Mouse (Mus musculus) C2C12 (cell line): ENCODE results near the gene Nfkbib. TPM values are rescaled to one million over a fixed set of nuclear protein-coding genes. Genes with fewer than 3 reads are reported as not detected.
A peak's percentile ranks its signal among the peaks of the same experiment; 100 is the strongest.

Source experiments
- H3K27me3 ChIP-seq: one replicate; pipeline ENCODE4 v1.6.1; 2011; ENCODE audit not compliant: control insufficient read depth, insufficient read depth, insufficient read length
- H3K36me3 ChIP-seq: one replicate; pipeline ENCODE4 v1.6.1; 2011; ENCODE audit not compliant: control insufficient read depth, insufficient read depth
- H3K4me3 ChIP-seq: one replicate; pipeline ENCODE4 v1.5.1; 2011; ENCODE audit warnings: mild to moderate bottlenecking, control low read depth; ENCODE audit not compliant: poor library complexity, insufficient read depth, severe bottlenecking
- H3K79me2 ChIP-seq: one replicate; pipeline ENCODE4 v1.6.1; 2011; ENCODE audit not compliant: control insufficient read depth, insufficient read depth
- H3K79me3 ChIP-seq: one replicate; pipeline ENCODE4 v1.6.1; 2011; ENCODE audit warnings: low read depth, control low read depth
- H3ac ChIP-seq: one replicate; pipeline ENCODE3; 2011; ENCODE audit warnings: low read depth; ENCODE audit not compliant: control insufficient read depth, insufficient read length
- CEBPB ChIP-seq: IDR thresholded peaks from one replicate; pipeline ENCODE4 v1.6.1; 2011; ENCODE audit warnings: low read depth, mild to moderate bottlenecking, control low read depth, moderate library complexity
- CTCF ChIP-seq: IDR thresholded peaks from one replicate; pipeline ENCODE4 v1.5.1; 2011; ENCODE audit not compliant: control insufficient read depth, insufficient read depth, insufficient read length
- FOSL1 ChIP-seq: IDR thresholded peaks from one replicate; pipeline ENCODE4 v1.8.0; 2011; ENCODE audit warnings: mild to moderate bottlenecking, low read length; ENCODE audit not compliant: poor library complexity, insufficient read depth, severe bottlenecking
- MAX ChIP-seq: IDR thresholded peaks from one replicate; pipeline ENCODE4 v1.6.1; 2011; ENCODE audit warnings: mild to moderate bottlenecking, control low read depth
- MYOD1 ChIP-seq: IDR thresholded peaks from one replicate; pipeline ENCODE4 v1.6.1; 2011; ENCODE audit warnings: low read depth; ENCODE audit not compliant: control insufficient read depth, insufficient read length
- MYOG ChIP-seq: IDR thresholded peaks from one replicate; pipeline ENCODE4 v1.6.1; 2011; ENCODE audit not compliant: control insufficient read depth, insufficient read length; ENCODE audit errors: extremely low read depth
- USF1 ChIP-seq: IDR thresholded peaks from one replicate; pipeline ENCODE4 v1.6.1; 2011; ENCODE audit warnings: low read depth, mild to moderate bottlenecking, control low read depth, moderate library complexity
- polyA plus RNA-seq: library from polyadenylated mRNA; unstranded; fragments of >200 nt; fragmentation: generic; extraction: Trizol; gene quantifications from one replicate; pipeline ENCODE4 v1.2.1, GENCODE M21; 2012; ENCODE audit warnings: missing spikeins

Gene Nfkbib
- polyA plus RNA-seq, 1 experiment: 45.1 TPM

- Histone ChIP-seq H3K36me3 (peaks cover 19% of the 10 kb centered on the region), H3ac (peak within 1 kb of the TSS; percentile 94), H3K79me3 (peaks cover 20% of the 10 kb centered on the region), H3K4me3 (peak within 1 kb of the TSS; percentile 52), H3K79me2 (peaks cover 22% of the 10 kb centered on the region), H3K27me3 (no peaks in the 10 kb centered on the region)
- TF ChIP-seq MYOD1 (peak; percentile 32), MAX (no peak)
Measured at GRCm38 (mm10) chr7:28808221-28808941, 41.1 kb upstream of the Nfkbib start, which contains the start of gene Hnrnpl. Gene Hnrnpl (plus strand): TSS chr7:28808541.

GRCm38 (mm10) chr7:28807641-28808220, 40.4 kb upstream of the Nfkbib start:
- Histone ChIP-seq H3K79me2 (peaks cover 15% of the 10 kb centered on the region), H3K27me3 (no peaks in the 10 kb centered on the region), H3K4me3 (no peak overlapping the region), H3ac (peak overlapping the region; percentile 94), H3K36me3 (peaks cover 12% of the 10 kb centered on the region), H3K79me3 (peaks cover 14% of the 10 kb centered on the region)
- no peak for TF ChIP-seq FOSL1
- TF ChIP-seq MYOD1: no peak
- no peak for TF ChIP-seq MAX
- no peak for TF ChIP-seq USF1
- no peak for TF ChIP-seq CEBPB
- TF ChIP-seq CTCF: no peak
- TF ChIP-seq MYOG: no peak

- peaks cover 4% of the 10 kb centered on the region for H3K36me3 ChIP-seq
- no peak overlapping the region for H3K4me3 ChIP-seq
- H3K79me3 ChIP-seq: peaks cover 5% of the 10 kb centered on the region
- H3K27me3 ChIP-seq: no peaks in the 10 kb centered on the region
- H3K79me2 ChIP-seq: peaks cover 7% of the 10 kb centered on the region
- no peak overlapping the region for H3ac ChIP-seq
- TF ChIP-seq CEBPB: no peak
- TF ChIP-seq MAX: no peak
- no peak for TF ChIP-seq MYOD1
- TF ChIP-seq CTCF: no peak
- no peak for TF ChIP-seq MYOG
- TF ChIP-seq FOSL1: no peak
- no peak for TF ChIP-seq USF1
Measured at GRCm38 (mm10) chr7:28806869-28807268, 39.6 kb upstream of the Nfkbib start.

GRCm38 (mm10) chr7:28803756-28804155, 36.4 kb upstream of the Nfkbib start:
- Histone ChIP-seq H3K79me2 (no peaks in the 10 kb centered on the region), H3K4me3 (no peak overlapping the region), H3ac (no peak overlapping the region), H3K27me3 (no peaks in the 10 kb centered on the region), H3K36me3 (no peaks in the 10 kb centered on the region), H3K79me3 (no peaks in the 10 kb centered on the region)
- TF ChIP-seq MAX (no peak), CTCF (no peak), MYOG (no peak), FOSL1 (no peak), MYOD1 (no peak), USF1 (no peak), CEBPB (no peak)

GRCm38 (mm10) chr7:28802846-28803588, 35.7 kb upstream of the Nfkbib start:
- no peak overlapping the region for H3K4me3 ChIP-seq

More at GRCm38 (mm10) chr7:28802846-28803588, 35.7 kb upstream of the Nfkbib start:
- H3ac ChIP-seq: no peak overlapping the region
- no peaks in the 10 kb centered on the region for H3K79me2 ChIP-seq
- no peaks in the 10 kb centered on the region for H3K27me3 ChIP-seq
- H3K79me3 ChIP-seq: no peaks in the 10 kb centered on the region
- H3K36me3 ChIP-seq: no peaks in the 10 kb centered on the region
- TF ChIP-seq MYOD1 (no peak), MYOG (no peak), MAX (no peak), USF1 (no peak), CEBPB (no peak), FOSL1 (no peak), CTCF (no peak)
